Mouse (Mus musculus) C2C12 (cell line): ENCODE results near the gene Tmem106c. TPM values are rescaled to one million over a fixed set of nuclear protein-coding genes. Genes with fewer than 3 reads are reported as not detected.

Experiments
- H3K27me3 ChIP-seq: one replicate; pipeline ENCODE4 v1.6.1; 2011; ENCODE audit not compliant: control insufficient read depth, insufficient read depth, insufficient read length
- H3K36me3 ChIP-seq: one replicate; pipeline ENCODE4 v1.6.1; 2011; ENCODE audit not compliant: control insufficient read depth, insufficient read depth
- H3K4me3 ChIP-seq: one replicate; pipeline ENCODE4 v1.5.1; 2011; ENCODE audit warnings: mild to moderate bottlenecking, control low read depth; ENCODE audit not compliant: poor library complexity, insufficient read depth, severe bottlenecking
- H3K79me2 ChIP-seq: one replicate; pipeline ENCODE4 v1.6.1; 2011; ENCODE audit not compliant: control insufficient read depth, insufficient read depth
- H3K79me3 ChIP-seq: one replicate; pipeline ENCODE4 v1.6.1; 2011; ENCODE audit warnings: low read depth, control low read depth
- H3ac ChIP-seq: one replicate; pipeline ENCODE3; 2011; ENCODE audit warnings: low read depth; ENCODE audit not compliant: control insufficient read depth, insufficient read length
- CEBPB ChIP-seq: IDR thresholded peaks from one replicate; pipeline ENCODE4 v1.6.1; 2011; ENCODE audit warnings: low read depth, mild to moderate bottlenecking, control low read depth, moderate library complexity
- CTCF ChIP-seq: IDR thresholded peaks from one replicate; pipeline ENCODE4 v1.5.1; 2011; ENCODE audit not compliant: control insufficient read depth, insufficient read depth, insufficient read length
- FOSL1 ChIP-seq: IDR thresholded peaks from one replicate; pipeline ENCODE4 v1.8.0; 2011; ENCODE audit warnings: mild to moderate bottlenecking, low read length; ENCODE audit not compliant: poor library complexity, insufficient read depth, severe bottlenecking
- MAX ChIP-seq: IDR thresholded peaks from one replicate; pipeline ENCODE4 v1.6.1; 2011; ENCODE audit warnings: mild to moderate bottlenecking, control low read depth
- MYOD1 ChIP-seq: IDR thresholded peaks from one replicate; pipeline ENCODE4 v1.6.1; 2011; ENCODE audit warnings: low read depth; ENCODE audit not compliant: control insufficient read depth, insufficient read length
- MYOG ChIP-seq: IDR thresholded peaks from one replicate; pipeline ENCODE4 v1.6.1; 2011; ENCODE audit not compliant: control insufficient read depth, insufficient read length; ENCODE audit errors: extremely low read depth
- USF1 ChIP-seq: IDR thresholded peaks from one replicate; pipeline ENCODE4 v1.6.1; 2011; ENCODE audit warnings: low read depth, mild to moderate bottlenecking, control low read depth, moderate library complexity
- polyA plus RNA-seq: library from polyadenylated mRNA; unstranded; fragments of >200 nt; fragmentation: generic; extraction: Trizol; gene quantifications from one replicate; pipeline ENCODE4 v1.2.1, GENCODE M21; 2012; ENCODE audit warnings: missing spikeins

Gene Tmem106c
- polyA plus RNA-seq, 1 experiment = 7.6 TPM

- H3K79me2 ChIP-seq = no peaks in the 10 kb centered on the region
- no peaks in the 10 kb centered on the region for H3K36me3 ChIP-seq
- no peak overlapping the region for H3ac ChIP-seq
- TF ChIP-seq MYOD1 (no peak), CTCF (no peak), MYOG (no peak), CEBPB (no peak), FOSL1 (no peak), USF1 (no peak)
- no peaks in the 10 kb centered on the region for H3K79me3 ChIP-seq
- no peak overlapping the region for H3K4me3 ChIP-seq
- peaks cover 98% of the 10 kb centered on the region for H3K27me3 ChIP-seq
Observed at GRCm38 (mm10) chr15:97999546-97999945, 35.5 kb downstream of the Tmem106c start.

GRCm38 (mm10) chr15:97999991-98000390, 36.0 kb downstream of the Tmem106c start:
- no peaks in the 10 kb centered on the region for H3K36me3 ChIP-seq
- H3K79me2 ChIP-seq = no peaks in the 10 kb centered on the region
- H3K79me3 ChIP-seq = no peaks in the 10 kb centered on the region
- TF ChIP-seq FOSL1 (no peak), CTCF (no peak), CEBPB (no peak), MYOG (no peak), MAX (no peak), MYOD1 (no peak), USF1 (no peak)
- peaks cover 98% of the 10 kb centered on the region for H3K27me3 ChIP-seq
- no peak overlapping the region for H3ac ChIP-seq
- H3K4me3 ChIP-seq = no peak overlapping the region

GRCm38 (mm10) chr15:98001321-98002112, 37.5 kb downstream of the Tmem106c start:
- Histone ChIP-seq H3K79me2 (no peaks in the 10 kb centered on the region), H3K4me3 (no peak overlapping the region), H3K27me3 (peaks cover 94% of the 10 kb centered on the region), H3K36me3 (no peaks in the 10 kb centered on the region), H3K79me3 (no peaks in the 10 kb centered on the region), H3ac (peak overlapping the region; percentile 25)
- TF ChIP-seq USF1 (no peak), MYOD1 (no peak), CTCF (no peak), MAX (no peak), FOSL1 (no peak), CEBPB (no peak), MYOG (no peak)

- TF ChIP-seq CEBPB = no peak
- no peak for TF ChIP-seq MYOD1
- no peak for TF ChIP-seq MAX
- no peak for TF ChIP-seq USF1
- no peak for TF ChIP-seq FOSL1
- no peak for TF ChIP-seq CTCF
- no peak for TF ChIP-seq MYOG
- H3K4me3 ChIP-seq = no peak overlapping the region
- no peaks in the 10 kb centered on the region for H3K79me3 ChIP-seq
- H3K27me3 ChIP-seq = peaks cover 94% of the 10 kb centered on the region
- H3ac ChIP-seq = no peak overlapping the region
- no peaks in the 10 kb centered on the region for H3K79me2 ChIP-seq
- no peaks in the 10 kb centered on the region for H3K36me3 ChIP-seq
Observed at GRCm38 (mm10) chr15:98002113-98002990, 38.4 kb downstream of the Tmem106c start.

GRCm38 (mm10) chr15:98002991-98003821, 39.2 kb downstream of the Tmem106c start:
- Histone ChIP-seq H3K36me3 (no peaks in the 10 kb centered on the region), H3ac (no peak overlapping the region), H3K4me3 (no peak overlapping the region), H3K27me3 (peaks cover 94% of the 10 kb centered on the region), H3K79me3 (no peaks in the 10 kb centered on the region), H3K79me2 (no peaks in the 10 kb centered on the region)
- TF ChIP-seq CEBPB (no peak), MYOD1 (no peak), USF1 (no peak), CTCF (no peak), FOSL1 (no peak), MYOG (no peak)
